Mouse (Mus musculus): Measurements from ENCODE around the gene Smco2.
"Not testable (repeated sequence)": the region's sequence is repeated elsewhere in the genome, so short reads cannot be mapped to it uniquely, and the experiment has no call there.

The Smco2 gene

DNA sequence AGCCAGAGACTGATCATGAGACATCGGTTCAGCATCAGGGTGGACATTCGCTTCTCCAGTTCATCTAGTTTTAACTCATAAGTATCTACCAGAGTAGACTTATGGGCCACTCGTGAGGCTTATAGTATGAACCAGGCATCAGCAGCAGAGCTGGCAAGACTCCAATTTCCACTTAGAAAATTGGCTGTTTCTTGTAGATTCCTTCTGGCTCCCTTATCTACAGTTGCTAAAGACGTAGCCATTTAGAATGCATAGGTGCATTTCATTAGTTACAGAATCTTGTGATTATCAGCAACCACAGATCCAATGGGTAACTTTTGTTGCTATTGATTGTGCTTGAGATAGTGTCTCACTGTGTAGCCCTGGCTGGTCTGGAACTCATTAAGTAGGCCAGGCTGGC lies 2.8 kb downstream of the Smco2 start:
- in situ Hi-C loops (cut with MboI, MseI), result no loop called here

DNA sequence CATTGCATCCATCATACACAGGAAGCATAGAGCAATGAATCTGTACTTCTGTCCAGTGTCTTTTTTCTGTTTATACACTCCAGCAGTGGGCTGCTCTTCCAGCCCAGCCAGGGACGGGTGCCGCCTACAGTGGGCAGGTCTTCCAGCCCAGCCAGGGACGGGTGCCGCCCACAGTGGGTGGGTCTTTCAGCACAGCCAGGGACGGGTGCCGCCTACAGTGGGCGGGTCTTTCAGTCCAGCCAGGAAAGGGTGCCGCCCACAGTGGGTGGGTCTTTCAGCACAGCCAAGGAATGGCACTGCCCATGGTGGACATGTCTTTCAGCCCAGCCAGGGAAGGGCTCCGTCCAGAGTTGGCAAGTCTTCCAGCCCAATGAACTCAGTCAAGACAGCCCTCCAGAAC lies 5.3 kb downstream of the Smco2 start:
- in situ Hi-C loops (cut with MboI, MseI), result no loop called here

DNA sequence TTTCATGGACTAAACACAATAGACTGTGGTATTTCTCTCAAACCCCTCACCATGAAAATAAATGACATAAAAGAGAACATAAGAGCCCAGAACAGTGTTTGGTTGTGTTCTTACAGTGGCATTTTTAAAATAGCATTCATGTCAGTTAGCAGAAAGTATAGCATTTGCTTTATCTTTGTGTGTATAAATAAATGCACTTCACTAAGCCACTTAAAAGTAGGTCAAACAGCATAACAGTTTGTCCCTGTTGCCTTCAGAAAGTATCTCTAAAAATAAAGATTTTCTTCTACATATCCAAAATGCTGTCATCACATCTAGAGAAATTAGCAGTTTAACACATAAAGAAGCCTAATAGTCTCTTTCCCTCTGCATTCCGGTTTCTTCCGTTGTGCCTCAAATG lies 7.5 kb downstream of the Smco2 start:
- in situ Hi-C loops (cut with MboI, MseI), result no loop called here

DNA sequence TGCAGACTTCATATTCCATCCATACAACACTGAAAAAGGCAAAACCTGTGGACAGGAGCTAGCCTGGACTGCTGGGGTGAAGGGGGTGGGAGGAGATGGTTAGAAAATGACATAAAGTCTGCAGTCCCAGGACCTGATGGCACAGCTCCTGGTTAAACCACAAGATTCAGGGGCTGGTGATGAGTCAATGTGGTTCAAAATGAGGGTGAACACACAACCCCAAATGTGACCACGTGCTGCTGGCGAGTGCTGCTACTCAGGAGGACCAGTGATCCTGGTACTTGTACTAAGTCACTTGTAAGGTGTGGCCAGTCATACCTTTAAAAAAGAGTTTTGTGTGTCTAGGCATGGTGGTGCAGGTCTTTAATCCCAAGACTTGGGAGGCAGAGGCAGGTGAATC lies 13.2 kb downstream of the Smco2 start:
- in situ Hi-C loops (cut with MboI, MseI), result no loop called here

DNA sequence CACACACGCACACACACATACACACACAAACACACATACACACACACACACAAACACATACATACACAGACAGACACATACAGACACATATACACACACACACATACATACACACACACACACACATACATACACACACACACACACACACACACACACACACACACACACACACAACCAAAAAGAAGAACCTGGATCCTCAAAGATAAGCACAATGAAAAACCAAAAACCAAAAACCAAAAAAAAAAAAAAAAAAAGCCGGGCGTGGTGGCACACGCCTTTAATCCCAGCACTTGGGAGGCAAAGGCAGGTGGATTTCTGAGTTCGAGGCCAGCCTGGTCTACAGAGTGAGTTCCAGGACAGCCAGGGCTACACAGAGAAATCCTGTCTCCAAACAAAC lies 14.5 kb downstream of the Smco2 start:
- in situ Hi-C loops (cut with MboI, MseI), result not testable (repeated sequence)

DNA sequence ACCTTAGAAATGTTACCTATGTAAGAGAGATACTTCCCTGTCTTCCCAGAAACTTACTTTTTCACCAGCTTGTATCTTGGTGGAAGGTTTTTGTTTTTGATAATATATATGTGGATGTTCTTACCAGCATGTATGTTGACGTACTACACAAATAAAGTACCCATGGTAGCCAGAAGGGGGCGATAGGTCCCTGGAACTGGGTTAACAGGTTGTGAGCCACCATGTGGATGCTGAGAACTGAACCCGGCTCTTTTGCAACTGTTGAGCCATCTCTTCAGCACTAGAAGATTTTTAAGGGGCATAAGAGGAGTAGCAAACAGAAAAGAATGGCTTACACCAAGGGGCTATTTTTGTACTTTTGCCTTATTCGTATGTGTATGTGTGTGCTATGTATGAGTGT lies 15.8 kb downstream of the Smco2 start:
- in situ Hi-C loops (cut with MboI, MseI), result loop anchor here in 1 of 2 experiments (5.0 kb wide), 1 partner anchor 127 kb away; no protein-coding TSS in a partner anchor

DNA sequence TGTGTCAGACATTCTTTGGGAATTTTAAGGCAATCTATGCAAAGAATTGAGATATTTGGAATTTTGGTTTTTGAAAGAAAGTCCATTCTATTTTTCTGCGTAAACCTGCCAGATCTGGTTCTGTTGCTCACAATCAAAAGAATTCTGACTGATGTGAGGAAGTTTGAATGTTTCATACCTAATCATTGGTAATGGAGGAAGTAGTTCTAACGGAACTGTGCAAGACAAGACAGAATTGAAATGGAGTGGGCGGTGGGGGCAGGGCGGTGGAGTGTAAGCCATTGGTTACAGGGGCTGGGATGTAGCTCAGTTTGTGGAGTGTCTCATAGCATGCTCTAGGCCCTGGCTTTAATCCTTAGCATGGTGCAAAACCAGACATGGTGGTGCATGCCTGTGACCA lies 22.1 kb downstream of the Smco2 start:
- in situ Hi-C loops (cut with MboI, MseI), result no loop called here

DNA sequence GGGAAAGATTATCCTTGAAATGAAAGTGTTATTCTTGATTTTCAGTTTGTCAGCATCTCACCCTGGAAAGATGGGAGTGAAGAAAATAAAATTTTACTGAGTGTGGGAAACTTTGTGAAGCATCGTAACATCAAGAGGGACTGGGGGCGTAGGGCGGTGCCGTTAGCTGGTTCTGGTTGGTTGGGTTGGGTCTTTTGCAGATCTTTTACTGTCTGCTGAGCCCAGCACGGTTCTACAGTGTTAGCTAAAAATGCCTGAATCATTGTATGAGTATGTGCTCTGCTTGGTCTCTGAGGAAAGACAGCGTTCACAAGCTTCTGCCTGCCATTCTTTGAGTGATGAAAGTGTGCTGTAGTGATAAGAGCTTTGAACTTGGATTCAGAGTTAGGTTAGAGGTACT lies 24.5 kb downstream of the Smco2 start:
- in situ Hi-C loops (cut with MboI, MseI), result no loop called here

DNA sequence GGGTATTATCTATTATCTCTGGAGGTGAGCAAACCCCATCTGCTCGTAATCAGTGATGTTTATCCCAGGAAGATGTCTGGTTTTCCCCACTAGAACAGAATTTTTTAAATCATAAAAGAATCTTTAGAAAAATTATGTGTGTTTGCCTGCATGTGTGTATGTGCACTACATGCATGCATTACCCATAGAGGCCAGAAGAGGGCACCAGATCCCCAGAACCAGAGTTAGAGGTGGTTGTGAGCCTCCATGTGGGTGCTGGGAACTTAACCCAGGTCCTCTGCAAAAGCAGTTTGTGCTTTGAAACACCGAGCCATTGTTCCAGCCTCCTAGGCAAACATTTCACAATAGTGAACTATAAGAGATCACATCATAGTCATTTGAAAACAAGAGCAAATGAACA lies 26.9 kb downstream of the Smco2 start:
- in situ Hi-C loops (cut with MboI, MseI), result no loop called here

DNA sequence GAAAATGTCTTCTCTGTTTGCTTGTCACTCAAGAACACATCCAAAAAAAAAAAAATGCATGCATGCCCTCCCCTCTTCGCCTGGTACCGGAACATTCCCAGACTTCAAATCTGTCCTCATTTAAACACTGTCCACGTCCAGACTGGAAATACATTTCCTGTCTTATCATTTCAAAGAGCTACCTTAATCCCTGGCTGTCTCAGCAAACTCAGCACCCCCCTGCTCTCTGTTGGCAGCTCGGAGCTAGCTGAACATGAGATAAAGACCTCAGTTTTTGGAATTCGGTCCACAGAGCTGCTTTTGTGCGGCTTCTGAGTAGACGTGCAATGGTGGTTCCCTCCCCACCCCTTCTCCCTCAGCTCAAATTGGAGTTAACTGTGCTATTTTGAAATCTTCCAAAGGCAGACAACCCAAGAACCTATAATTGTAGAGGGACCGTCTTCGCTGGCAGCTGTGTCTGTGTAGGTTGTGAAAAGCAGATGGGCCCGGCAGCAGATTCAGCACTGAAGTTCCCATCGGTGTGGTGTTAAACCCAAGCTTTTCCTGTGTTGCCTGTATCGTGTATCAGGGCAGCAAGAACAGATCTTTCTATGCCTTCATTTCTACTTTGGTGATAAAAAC lies 27.6 kb downstream of the Smco2 start:
- in situ Hi-C loops (cut with MboI, MseI), result no loop called here

DNA sequence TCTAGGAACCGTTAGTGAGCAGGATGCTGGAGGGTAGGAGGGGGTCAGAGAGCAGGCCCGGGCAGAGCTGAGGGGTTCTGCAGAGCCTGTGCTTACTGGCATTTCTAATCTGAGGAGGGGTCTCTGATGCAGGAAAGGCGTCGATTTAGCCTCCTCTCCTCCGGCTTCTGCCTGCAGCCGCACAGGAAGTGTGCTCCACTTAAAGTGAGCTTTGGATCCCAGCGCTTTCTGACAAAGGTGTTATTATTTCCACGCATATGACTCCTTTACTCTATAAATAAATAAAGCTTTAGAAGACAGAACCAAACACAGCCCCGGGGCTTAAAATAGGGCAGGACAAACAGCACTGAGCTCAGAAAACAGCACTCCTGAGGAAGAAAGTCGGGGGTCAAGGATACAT lies 29.0 kb downstream of the Smco2 start:
- in situ Hi-C loops (cut with MboI, MseI), result no loop called here

DNA sequence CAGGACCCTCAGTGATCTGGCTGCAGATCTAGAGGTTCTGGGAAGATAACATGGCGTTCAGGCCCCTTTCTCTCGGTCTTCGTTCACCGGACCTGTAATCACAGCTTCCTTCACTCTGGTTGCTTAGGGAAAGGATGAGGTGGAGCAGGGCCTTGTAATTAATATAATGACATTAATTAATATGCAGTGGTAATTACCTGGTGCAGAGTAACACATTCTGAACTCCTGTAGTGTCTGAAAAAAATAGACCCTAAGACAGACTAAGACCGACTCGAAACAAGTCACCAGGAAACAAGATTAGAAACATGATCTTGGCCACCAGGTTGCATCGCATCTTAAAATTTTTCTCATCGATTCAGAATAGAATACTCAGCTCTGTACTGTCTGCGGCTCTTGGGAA lies 30.0 kb downstream of the Smco2 start:
- in situ Hi-C loops (cut with MboI, MseI), result loop anchor here in 1 of 2 experiments (5.0 kb wide), 1 partner anchor 72 kb away; the partner anchor contains the start of gene 1700034J05Rik

DNA sequence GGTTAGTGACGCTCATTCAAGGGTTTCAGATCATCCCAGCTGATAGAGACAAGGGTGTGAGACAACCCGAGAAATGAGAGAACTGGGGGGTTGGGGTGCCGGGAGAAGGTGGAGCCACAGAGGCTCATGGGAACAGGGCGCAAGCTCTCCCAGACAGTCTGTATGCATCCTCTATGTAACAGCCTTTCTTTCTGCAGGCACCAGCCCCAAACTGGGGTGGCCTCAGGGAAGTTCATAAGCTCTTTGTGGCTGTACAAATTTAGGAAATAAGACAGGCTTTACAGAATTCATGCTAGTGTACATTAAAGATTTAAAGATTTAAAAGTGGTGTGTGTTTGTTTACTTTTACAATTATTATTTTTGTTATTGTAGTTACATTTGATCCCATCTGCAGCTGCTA lies 30.4 kb downstream of the Smco2 start:
- in situ Hi-C loops (cut with MboI, MseI), result loop anchor here in 1 of 2 experiments (5.0 kb wide), 1 partner anchor 72 kb away; the partner anchor contains the start of gene 1700034J05Rik

DNA sequence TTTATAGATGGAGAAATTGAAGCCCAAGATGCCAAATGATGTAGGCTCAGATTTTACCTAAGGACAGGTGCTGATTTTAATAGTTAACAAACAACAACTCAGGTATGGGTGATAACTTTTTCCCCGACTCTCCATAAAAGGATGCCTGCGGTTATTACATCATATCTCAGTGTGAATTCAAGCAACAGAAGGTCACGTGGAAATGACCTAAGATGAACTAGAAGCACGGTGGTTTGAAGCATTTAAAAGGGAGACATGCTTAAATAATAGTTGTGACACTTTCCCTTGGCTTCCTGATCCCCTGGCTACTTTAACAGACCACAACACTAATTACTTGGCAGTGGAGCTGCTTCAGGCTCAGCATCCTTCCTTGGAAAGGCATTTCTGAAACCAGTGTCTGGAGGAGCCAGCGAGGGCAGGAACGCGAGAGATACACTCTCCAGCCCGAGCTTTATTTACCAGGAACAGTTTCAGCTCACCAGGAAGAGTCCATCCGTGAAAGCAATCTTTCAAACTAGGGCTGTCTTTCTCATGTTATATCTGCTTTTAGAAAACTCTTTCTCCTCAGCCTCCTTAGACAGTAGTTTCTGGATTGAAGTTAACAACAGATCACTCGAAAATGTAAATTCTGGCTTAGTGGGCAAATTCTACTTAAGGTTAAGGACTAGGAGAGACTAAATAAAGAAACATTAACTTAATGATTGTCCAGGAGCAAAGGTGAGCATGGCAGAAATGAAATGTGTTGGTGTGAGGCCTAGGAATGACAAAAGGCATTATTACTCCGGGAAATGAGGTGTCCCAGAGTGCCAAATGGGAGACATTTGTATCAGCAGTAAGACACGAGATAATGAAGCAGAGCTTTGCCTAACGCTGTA lies 32.2 kb downstream of the Smco2 start:
- in situ Hi-C loops (cut with MboI, MseI), result loop anchor here in 1 of 2 experiments (5.0 kb wide), 1 partner anchor 70 kb away; the partner anchor contains the start of gene 1700034J05Rik

DNA sequence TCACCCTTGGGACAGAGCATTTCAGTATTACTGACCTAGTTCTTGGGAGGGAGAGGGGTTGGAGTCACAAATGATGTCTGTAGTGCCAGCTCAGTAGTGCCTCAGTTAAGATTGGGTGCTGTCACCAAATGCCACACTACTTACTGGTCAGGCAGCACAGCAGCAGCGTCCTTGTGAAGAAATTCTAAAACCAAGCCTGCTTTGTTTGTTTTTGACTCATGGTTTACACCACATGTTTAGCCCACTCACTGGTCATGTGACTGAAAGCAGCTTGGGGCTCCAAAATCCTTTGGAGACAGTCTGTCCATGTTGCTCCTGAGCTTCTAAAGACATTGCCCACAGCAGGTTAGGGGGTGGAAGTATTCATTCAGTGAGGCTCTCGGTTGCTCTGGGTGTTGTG lies 33.5 kb downstream of the Smco2 start:
- in situ Hi-C loops (cut with MboI, MseI), result loop anchor here in 1 of 2 experiments (5.0 kb wide), 1 partner anchor 69 kb away; the partner anchor contains the start of gene 1700034J05Rik

DNA sequence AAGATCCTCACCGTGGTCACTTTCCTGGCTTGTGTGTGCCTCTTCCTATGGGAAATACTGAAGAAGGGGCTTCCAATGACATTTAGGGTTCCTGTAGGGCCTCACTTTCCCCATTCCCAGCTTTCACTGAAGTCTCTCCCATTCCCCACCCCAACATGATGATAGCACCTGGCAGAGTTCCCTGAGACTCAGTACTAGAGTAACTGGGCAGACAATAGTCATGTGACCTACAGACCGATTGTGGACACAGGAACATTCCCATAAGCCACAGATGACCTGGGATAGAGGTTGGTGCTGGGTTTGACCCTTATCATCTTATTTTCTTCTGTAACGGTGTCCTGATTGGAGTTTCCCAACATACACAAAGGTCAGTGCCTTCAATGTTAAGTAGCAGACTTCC lies 34.3 kb downstream of the Smco2 start:
- in situ Hi-C loops (cut with MboI, MseI), result loop anchor here in 1 of 2 experiments (5.0 kb wide), 1 partner anchor 68 kb away; the partner anchor contains the start of gene 1700034J05Rik

DNA sequence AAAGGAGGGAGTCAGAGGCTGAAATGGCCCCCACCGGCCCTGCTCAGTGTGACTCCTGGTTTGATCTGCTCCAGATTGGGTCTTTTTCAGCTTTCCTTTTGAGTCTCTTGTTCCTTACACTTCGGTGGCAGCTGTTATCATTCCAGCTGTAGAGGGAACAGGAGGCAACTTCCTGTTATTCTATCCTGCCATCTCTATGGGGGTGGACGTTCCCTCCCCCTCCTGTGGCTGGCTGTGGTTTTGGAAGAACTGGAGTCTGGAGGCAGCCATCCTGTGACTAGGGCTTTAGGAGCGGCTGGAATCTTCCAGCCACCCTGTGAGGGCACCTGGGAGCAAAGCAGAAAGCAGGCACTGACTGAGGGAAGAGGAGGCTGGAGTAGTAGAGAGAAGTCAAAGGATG lies 34.9 kb downstream of the Smco2 start:
- in situ Hi-C loops (cut with MboI, MseI), result loop anchor here in 1 of 2 experiments (5.0 kb wide), 1 partner anchor 67 kb away; the partner anchor contains the start of gene 1700034J05Rik

DNA sequence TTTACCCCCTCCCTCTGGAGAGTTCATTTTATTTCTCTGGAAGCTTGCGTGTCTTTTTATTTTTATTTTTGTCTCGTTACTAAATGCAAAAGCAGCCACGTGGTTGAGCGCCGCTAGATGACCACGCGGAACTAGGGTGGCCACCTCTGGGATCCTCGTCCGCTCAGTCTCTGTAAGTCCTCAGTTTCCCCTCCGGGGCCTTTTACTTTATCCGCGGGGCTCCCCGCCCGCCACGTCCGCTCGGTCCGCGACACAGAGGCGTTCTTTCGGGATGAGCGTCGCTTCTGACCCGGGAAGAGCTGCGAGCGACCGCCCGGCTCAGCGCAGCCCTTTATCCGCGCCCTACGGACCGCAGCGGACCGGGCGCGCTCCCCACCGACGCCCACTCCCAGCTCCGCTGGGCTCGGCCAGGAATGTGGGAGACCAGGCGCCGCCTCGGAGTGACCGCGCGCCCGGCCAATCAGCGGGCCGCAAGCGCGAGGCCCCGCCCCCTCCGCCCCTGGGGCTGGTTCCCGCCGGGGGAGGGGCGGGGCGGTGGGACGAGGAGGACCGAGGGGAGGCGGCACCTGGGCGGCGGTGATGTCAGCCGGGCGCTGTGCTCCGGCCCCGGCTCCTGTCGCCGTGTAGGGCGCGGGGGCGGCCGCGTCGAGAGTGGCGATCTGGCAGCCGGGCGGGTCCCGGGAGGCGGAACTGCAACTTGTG lies 38.2 kb downstream of the Smco2 start, which contains the start of gene Ppfibp1:
TSS of gene Ppfibp1 (plus strand) at position 530 of the 702 bp plus-strand sequence.
- in situ Hi-C loops (cut with MboI, MseI), result no loop called here

DNA sequence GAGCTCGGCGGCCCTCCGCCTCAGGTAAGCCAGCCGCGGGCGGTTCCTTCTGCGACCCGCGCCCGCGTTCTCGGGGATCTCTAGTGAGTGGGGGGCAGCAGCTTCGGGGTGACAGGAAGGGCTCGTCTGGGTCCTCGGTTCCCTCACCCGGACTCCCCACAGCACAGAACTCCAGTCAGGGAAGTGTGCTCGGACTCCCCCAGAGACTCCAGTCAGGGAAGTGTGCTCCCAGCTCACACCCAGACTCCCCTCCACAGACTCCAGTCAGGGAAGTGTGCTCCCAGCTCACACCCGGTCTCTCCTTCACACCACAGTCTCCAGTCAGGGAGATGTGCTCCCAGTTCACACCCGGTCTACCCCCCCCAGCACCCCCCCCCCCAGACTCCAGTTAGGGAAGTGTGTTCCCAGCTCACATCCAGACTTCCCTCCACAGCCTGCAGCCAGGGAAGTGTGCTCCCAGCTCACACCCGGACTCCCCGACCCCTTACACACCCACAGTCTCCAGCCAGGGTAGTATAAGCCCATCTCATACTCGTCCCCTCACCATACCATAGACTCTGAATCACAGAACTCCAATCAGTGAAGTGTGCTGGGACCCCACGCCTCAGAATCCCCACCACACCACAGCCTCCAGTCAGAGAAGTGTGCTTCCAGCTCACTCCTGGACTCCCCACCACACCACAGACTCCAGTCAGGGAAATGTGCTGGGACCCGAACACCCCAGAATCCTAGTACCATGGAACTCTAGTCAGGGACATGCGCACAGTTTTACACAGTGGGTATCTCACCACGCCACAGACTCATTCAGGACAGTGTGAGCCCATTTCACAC lies 39.0 kb downstream of the Smco2 start:
- in situ Hi-C loops (cut with MboI, MseI), result no loop called here

DNA sequence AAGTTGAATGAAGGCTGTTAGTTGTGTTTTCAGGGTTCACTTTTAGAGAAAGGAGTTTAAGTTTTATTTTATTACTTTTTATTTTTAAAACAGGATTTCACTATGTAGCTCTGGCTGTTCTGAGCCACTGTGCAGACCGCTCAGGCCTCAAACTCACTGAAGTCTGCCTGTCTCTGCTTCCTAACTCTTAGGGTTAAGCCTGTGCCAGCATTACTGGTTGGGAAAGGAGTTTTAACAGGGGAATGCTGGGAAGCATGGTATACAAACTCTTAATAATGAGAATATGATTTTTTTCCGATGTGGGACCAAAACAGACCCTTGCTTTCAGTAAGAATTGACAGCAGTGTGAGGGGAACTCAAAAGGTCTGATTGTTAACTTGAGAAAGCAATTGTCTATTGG lies 40.3 kb downstream of the Smco2 start:
- in situ Hi-C loops (cut with MboI, MseI), result no loop called here

DNA sequence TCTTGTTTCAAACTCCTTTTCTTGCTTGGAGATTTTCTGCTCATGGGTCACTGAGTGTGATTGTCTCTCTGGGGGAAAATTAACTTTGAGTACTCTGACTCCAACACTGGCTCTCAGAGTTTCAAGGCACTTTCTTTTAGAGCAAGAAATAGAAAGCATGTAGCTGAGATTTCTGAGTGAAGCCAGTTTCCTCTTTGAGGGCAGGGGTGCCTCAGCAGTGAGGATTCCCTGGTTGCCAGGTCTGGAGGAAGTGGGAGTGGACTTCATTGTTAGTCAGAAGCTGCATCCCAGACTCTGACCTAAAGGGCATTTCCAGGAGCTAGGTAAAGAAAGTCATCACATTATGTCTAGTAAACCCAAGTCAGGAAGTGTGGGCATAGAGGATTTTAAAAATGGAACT lies 40.7 kb downstream of the Smco2 start:
- in situ Hi-C loops (cut with MboI, MseI), result no loop called here
